Mouse (Mus musculus) gastrocnemius, adult 18-20 months (tissue): ENCODE measurements around the gene Gm5861. TPM values are rescaled to one million over a fixed set of nuclear protein-coding genes. Genes with fewer than 3 reads are reported as not detected.
"Not testable (repeated sequence)": the region's sequence is repeated elsewhere in the genome, so short reads cannot be mapped to it uniquely, and the experiment has no call there.

ENCODE experiments used
- DNase-seq: peaks from one replicate; pipeline ENCODE4 v3.0.0; 2021; ENCODE audit warnings: low spot score
- long read RNA-seq, 2 experiments: library from polyadenylated mRNA; stranded (forward); transcript quantifications; one replicate each; pipeline ENCODE4 v2.0.0; 2021
- total RNA-seq, 2 experiments: library from RNA; stranded (reverse); gene quantifications; 2 replicates each; pipeline ENCODE4 v1.2.3; 2021

Gm5861 gene
- total RNA-seq: not detected
- long read RNA-seq, experiment 1: 0 reads
- long read RNA-seq, experiment 2: 0 reads

- not testable (repeated sequence) for DNase-seq
Measured at GRCm38 (mm10) chr5:11182772-11183171, at the start of gene Gm5861. Gene Gm5861, plus strand, starts transcription at chr5:11183072.

- DNase-seq: not testable (repeated sequence)
Measured at GRCm38 (mm10) chr5:11138031-11138430, 44.8 kb upstream of the Gm5861 start.

Other genes starting within 250 kb of the Gm5861 start
- gene Gm8871, start 235.3 kb upstream of the Gm5861 start, total RNA-seq: not detected
- not detected for gene Gm8857, start 235.3 kb upstream of the Gm5861 start, total RNA-seq
- gene Gm8879, start 55.4 kb upstream of the Gm5861 start, total RNA-seq: not detected
- gene Gm8890, start 73.0 kb downstream of the Gm5861 start, total RNA-seq: not detected
- gene Speer1, start 158.4 kb downstream of the Gm5861 start, total RNA-seq: not detected
- gene Gm8897, start 233.3 kb downstream of the Gm5861 start, total RNA-seq: not detected